Mouse (Mus musculus) erythroblast, embryonic 14.5 days (primary cell): ENCODE measurements around the gene Lpp.

Experiments
- GATA1 ChIP-seq: IDR thresholded peaks from 2 replicates; pipeline ENCODE4 v1.6.1; 2012; ENCODE audit warnings: low read length, inconsistent platforms, mixed read lengths
- TAL1 ChIP-seq: IDR thresholded peaks from 3 replicates; pipeline ENCODE4 v1.6.1; 2012; ENCODE audit warnings: low read length, inconsistent platforms, mixed read lengths

GRCm38 (mm10) chr16:24413059-24413458 lies 19.8 kb downstream of the Lpp start:
- TF ChIP-seq TAL1 (no peak), GATA1 (no peak)
